Mouse (Mus musculus) layer of hippocampus, adult 8-10 months (tissue): ENCODE measurements around the gene Gm2564. TPM values are rescaled to one million over a fixed set of nuclear protein-coding genes. Genes with fewer than 3 reads are reported as not detected.
"Not testable (repeated sequence)": the region's sequence is repeated elsewhere in the genome, so short reads cannot be mapped to it uniquely, and the experiment has no call there.

Experiments used
- DNase-seq, 2 experiments: peaks; one replicate each; pipeline ENCODE4 v3.0.0; 2022; ENCODE audit warnings: low spot score in 2 of 2
- total RNA-seq, 4 experiments: library from RNA; stranded (reverse); gene quantifications; 2 replicates each; pipeline ENCODE4 v1.2.4; 2022

Gm2564 gene
- 10 to 100 TPM; 10.1 to 14.7 (median 12.6) TPM for total RNA-seq

DNA sequence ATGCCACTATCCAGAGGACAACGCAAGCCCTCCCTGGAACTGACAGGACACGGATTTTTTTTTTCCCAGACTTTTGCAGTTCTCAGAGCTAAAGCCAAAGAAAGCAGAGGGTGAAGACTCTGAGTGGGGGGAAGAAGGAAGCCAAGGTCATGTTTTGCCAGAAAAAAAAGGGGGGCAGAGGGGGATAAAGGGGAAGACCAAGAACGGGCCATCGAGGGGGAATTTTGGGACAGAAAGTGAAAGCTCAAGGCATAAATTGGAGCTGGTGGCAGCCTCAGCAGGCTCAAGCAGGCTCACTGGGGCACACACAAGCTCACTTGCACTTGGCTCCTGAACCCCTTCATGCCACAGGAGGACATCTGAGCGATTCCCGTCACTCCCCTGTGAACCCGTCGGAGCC, at the start of gene Gm2564:
Gene Gm2564 (plus strand): TSS at position 301 of the 400 bp plus-strand sequence.
- DNase-seq = not testable (repeated sequence)

DNA sequence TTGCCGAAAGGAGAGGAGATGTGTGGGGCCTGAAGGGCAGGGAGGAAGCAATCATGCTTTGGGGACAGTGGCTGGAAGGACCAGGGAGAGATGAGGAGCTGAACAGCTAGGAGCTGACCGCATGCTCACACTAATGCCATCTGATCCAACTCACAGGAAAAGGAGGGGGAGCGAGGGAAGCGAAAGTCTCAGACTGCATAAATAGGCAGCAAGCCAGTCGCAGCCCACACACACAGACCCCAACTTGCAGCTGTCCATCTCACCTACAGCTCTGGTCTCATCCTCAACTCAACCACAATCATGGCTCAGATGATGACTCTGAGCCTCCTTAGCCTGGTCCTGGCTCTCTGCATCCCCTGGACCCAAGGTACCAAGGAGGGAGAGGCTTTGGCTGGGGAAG, 17.6 kb upstream of the Gm2564 start, which contains the start of gene Gm10591:
Gene Gm10591 (plus strand): TSS at position 301 of the 400 bp plus-strand sequence.
- DNase-seq = not testable (repeated sequence)

DNA sequence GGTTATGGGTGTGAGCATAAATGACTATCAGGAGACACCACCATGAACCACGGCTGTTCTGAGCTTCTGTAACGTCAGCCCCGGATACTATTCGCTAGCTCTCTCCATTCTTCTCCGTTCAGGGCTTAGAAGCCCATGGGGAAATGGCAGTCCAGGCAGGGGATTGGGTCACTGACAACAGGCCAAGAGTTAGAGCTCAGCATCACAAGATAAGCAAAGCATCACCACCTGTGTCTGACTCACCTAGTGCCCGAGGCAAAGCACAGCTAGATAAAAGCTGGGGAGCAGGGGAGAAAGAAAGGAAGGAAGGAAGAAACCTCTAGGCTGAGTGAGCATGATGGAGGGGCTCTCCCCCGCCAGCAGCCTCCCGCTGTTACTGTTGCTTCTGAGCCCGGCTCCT, 25.4 kb downstream of the Gm2564 start, which contains the start of gene Ccl27b:
Gene Ccl27b (plus strand): TSS at position 301 of the 400 bp plus-strand sequence.
- not testable (repeated sequence) for DNase-seq

- not testable (repeated sequence) for DNase-seq
Measured at GRCm38 (mm10) chr4:42661793-42662192, 32.3 kb downstream of the Gm2564 start, which contains the start of gene Il11ra2. Gene Il11ra2 (minus strand): TSS chr4:42661893.

DNA sequence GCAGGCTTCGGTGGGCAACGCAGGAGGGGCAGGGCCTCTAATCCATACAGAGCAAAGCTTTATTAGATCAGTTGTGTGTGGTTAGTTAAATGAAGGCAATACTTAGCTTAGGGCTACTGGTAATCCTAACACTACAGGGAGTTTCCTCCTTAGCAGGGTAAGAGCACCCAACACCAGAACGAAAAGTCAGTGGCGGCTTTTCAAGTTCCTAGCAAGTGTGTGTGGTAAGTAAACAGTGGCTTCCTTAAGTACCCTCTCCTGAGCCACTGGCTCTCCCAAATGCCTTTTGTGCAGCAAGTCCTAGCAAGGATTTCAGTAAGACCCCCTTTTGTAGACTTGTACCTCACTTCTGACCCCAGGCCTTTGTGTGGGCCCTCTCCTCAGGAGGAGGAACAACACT, 45.9 kb downstream of the Gm2564 start:
- DNase-seq = not testable (repeated sequence)

DNA sequence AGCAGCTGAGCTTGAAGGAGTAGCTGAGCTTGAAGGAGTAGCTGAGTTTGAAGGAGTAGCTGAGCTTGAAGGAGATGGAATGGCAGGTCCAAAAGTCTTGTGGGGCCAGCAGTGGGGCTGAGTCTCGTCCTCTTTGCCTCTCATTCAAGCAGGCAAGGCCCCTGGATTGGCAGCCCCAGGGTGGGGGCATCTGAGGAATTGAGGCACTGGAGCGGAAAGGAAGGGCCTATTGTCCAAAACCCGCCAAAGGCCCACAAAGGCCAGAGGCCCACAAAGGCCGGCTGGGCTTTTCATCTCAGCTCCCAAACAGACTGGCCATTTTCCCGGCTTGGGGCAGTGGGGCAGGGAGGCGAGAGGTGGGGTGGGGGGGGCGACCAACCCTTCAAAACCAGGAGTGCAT, 49.8 kb downstream of the Gm2564 start:
- DNase-seq = not testable (repeated sequence)

DNA sequence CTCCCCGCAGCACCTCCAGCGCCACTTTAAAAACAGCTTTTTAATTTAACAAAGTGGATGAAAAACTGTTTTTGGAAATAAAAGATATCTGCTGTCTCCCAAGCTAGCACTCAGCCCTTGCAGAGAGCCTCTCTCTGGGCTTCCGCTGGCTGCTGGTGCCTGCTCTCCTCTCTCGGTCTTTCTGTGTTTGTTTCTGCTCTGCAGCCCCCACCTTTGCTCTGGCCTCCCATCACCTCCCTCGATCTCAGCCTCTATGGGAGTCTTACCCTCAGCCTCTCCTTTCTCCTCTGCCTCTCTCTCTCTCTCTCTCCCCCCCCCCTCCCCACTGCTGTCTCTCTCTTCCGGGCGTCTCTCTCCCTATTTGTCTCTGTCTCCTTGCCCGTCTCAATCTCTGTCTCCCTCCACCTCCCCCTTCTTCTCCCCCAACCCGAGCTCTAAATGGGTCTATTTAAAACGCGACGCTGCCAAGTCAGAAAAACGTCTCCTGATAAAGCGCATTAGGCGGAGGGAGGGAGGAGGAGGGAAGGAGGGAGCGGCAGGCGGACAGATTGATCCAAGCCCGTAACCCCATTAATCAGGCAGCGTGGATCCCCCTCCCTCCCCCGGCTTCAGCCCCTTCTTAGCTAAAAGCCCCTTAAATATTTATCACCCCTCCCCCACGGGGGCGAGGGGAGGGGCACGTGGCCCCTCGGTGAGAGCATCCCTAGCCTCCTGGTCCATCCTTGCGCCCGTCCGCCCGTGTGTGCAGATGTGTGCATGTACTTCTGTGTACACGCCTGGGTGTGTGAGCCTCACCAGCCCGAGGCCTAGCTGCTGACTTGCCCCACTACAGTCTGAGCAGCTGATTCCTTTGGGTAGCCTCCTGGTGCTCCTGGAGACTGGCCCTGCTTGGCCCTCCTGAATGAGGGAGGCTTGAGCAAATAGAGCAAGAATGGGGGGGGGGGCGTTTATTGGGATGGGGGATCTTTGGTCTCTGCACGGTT, 51.1 kb downstream of the Gm2564 start:
- not testable (repeated sequence) for DNase-seq

Other genes with a start within 250 kb of the Gm2564 start
- gene Gm21586, start 190.3 kb upstream of the Gm2564 start, total RNA-seq = not detected
- 1 to 10 TPM; 2.2 to 3.9 (median 2.9) TPM for gene Gm2163, start 163.0 kb upstream of the Gm2564 start, total RNA-seq
- gene Fam205a2, start 101.5 kb upstream of the Gm2564 start, total RNA-seq = under 1 TPM; 0.14 to 0.61 (median 0.39) TPM
- gene Gm10591, start 17.5 kb upstream of the Gm2564 start, total RNA-seq = not detected
- 1 to 10 TPM in 1 of 4 experiments, not detected in 3; 1.8 TPM for gene Ccl27b, start 25.5 kb downstream of the Gm2564 start, total RNA-seq
- not detected for gene Il11ra2, start 32.2 kb downstream of the Gm2564 start, total RNA-seq
- 1 to 10 TPM in 2 of 4 experiments, under 1 TPM in 2; 0.77 to 1.9 (median 1.00) TPM for gene 4930578G10Rik, start 105.8 kb downstream of the Gm2564 start, total RNA-seq
- gene Ccl19, start 126.9 kb downstream of the Gm2564 start, total RNA-seq = 1 to 10 TPM in 2 of 4 experiments, not detected in 2; 1.3 TPM
- gene Ccl21a, start 144.3 kb downstream of the Gm2564 start, total RNA-seq = not detected
- not detected for gene Fam205a1, start 224.2 kb downstream of the Gm2564 start, total RNA-seq
- gene Gm12394, start 227.1 kb downstream of the Gm2564 start, total RNA-seq = 1 to 10 TPM in 2 of 4 experiments, under 1 TPM in 2; 0.91 to 1.2 (median 1.1) TPM
- under 1 TPM in 2 of 4 experiments, not detected in 2; 0.50 to 0.52 TPM for gene Fam205c, start 244.5 kb downstream of the Gm2564 start, total RNA-seq